Mouse (Mus musculus) T-helper 2 cell (primary cell): ENCODE measurements around the gene Tex46.

Experiments
- in situ Hi-C: fragments of 300-600 bp; cut with MboI, MseI; formaldehyde crosslinking; loops from one replicate; pipeline ENCODE4 v1.15.1; 2025; ENCODE audit warnings: high pct_unique_total_duplicates

Tex46 gene

GRCm38 (mm10) chr4:136610387-136610856 lies at the start of gene Tex46:
TSS of gene Tex46 (plus strand) at chr4:136610437.
- in situ Hi-C loops = no loop called here

- in situ Hi-C loops = no loop called here
Measured at GRCm38 (mm10) chr4:136562755-136563154, 47.5 kb upstream of the Tex46 start.

- in situ Hi-C loops = no loop called here
Measured at GRCm38 (mm10) chr4:136568629-136569028, 41.6 kb upstream of the Tex46 start.

- in situ Hi-C loops = no loop called here
Measured at GRCm38 (mm10) chr4:136569998-136570397, 40.2 kb upstream of the Tex46 start.

- in situ Hi-C loops = no loop called here
Measured at GRCm38 (mm10) chr4:136581885-136582284, 28.4 kb upstream of the Tex46 start.

GRCm38 (mm10) chr4:136587221-136587827 lies 22.9 kb upstream of the Tex46 start:
- in situ Hi-C loops = no loop called here

- in situ Hi-C loops = no loop called here
Measured at GRCm38 (mm10) chr4:136588003-136588402, 22.2 kb upstream of the Tex46 start.

- in situ Hi-C loops = no loop called here
Measured at GRCm38 (mm10) chr4:136592111-136592510, 18.1 kb upstream of the Tex46 start.

GRCm38 (mm10) chr4:136594006-136594405 lies 16.2 kb upstream of the Tex46 start:
- in situ Hi-C loops = no loop called here

- in situ Hi-C loops = no loop called here
Measured at GRCm38 (mm10) chr4:136595221-136595620, 15.0 kb upstream of the Tex46 start.

GRCm38 (mm10) chr4:136598268-136598876 lies 11.9 kb upstream of the Tex46 start:
- in situ Hi-C loops = no loop called here

- in situ Hi-C loops = no loop called here
Measured at GRCm38 (mm10) chr4:136599869-136600268, 10.4 kb upstream of the Tex46 start.

GRCm38 (mm10) chr4:136600536-136600935 lies 9.7 kb upstream of the Tex46 start:
- in situ Hi-C loops = no loop called here

GRCm38 (mm10) chr4:136601476-136601875 lies 8.8 kb upstream of the Tex46 start:
- in situ Hi-C loops = no loop called here

GRCm38 (mm10) chr4:136602018-136602554 lies 8.2 kb upstream of the Tex46 start:
- in situ Hi-C loops = no loop called here

- in situ Hi-C loops = no loop called here
Measured at GRCm38 (mm10) chr4:136602568-136602967, 7.7 kb upstream of the Tex46 start, which contains the start of gene Kdm1a. TSS of gene Kdm1a (minus strand) at chr4:136602723.

GRCm38 (mm10) chr4:136605756-136606485 lies 4.3 kb upstream of the Tex46 start:
- in situ Hi-C loops = no loop called here

- in situ Hi-C loops = no loop called here
Measured at GRCm38 (mm10) chr4:136613657-136614056, 3.4 kb downstream of the Tex46 start.

- in situ Hi-C loops = loop anchor here (5.0 kb wide), 1 partner anchor 169 kb away; no protein-coding TSS in a partner anchor
Measured at GRCm38 (mm10) chr4:136621336-136621735, 11.1 kb downstream of the Tex46 start.

- in situ Hi-C loops = loop anchor here (5.0 kb wide), 1 partner anchor 170 kb away; no protein-coding TSS in a partner anchor
Measured at GRCm38 (mm10) chr4:136621956-136622355, 11.7 kb downstream of the Tex46 start.

GRCm38 (mm10) chr4:136622388-136622787 lies 12.2 kb downstream of the Tex46 start, which contains the start of gene Lactbl1:
TSS of gene Lactbl1 (plus strand) at chr4:136622621.
- in situ Hi-C loops = loop anchor here (5.0 kb wide), 1 partner anchor 170 kb away; no protein-coding TSS in a partner anchor

GRCm38 (mm10) chr4:136626590-136626989 lies 16.4 kb downstream of the Tex46 start:
- in situ Hi-C loops = no loop called here
